Mouse (Mus musculus): Measurements from ENCODE around the gene Slco2a1.

GRCm38 (mm10) chr9:103067651-103068050, 79.1 kb downstream of the Slco2a1 start:
- TF ChIP-seq POLR2A (IDR thresholded peaks at IDR 0.05; ENCODE audit: low read depth, low read length) (no peak), CTCF (IDR thresholded peaks at IDR 0.05; ENCODE audit: extremely low read depth, insufficient read length, insufficient replicate concordance, low read depth, low read length) (no peak)
